Mouse (Mus musculus) midbrain, embryonic 14.5 days (tissue): ENCODE data around the gene Erf. TPM values are rescaled to one million over a fixed set of nuclear protein-coding genes. Genes with fewer than 3 reads are reported as not detected.

ENCODE experiments used
- ATAC-seq: fragments of 200-750 bp; cut with Nextera tagmentation; 2 replicates; pipeline ENCODE4 v1.8.0; 2017; ENCODE audit warnings: moderate number of reproducible peaks, moderate library complexity; ENCODE audit not compliant: low FRiP score, low TSS enrichment
- DNase-seq: peaks from one replicate; pipeline ENCODE4 v3.0.0-alpha.2; 2015
- H3K27ac ChIP-seq: fragments of 300-500 bp; sonication (generic); replicated peaks from 2 replicates; pipeline ENCODE4 v1.5.1; 2014; ENCODE audit warnings: mild to moderate bottlenecking, low read depth, low read length, moderate library complexity
- H3K27me3 ChIP-seq: fragments of 300-500 bp; sonication (generic); 2 replicates; pipeline ENCODE4 v1.6.1; 2014; ENCODE audit warnings: low read length, control low read depth, mixed read lengths; ENCODE audit not compliant: control insufficient read depth, insufficient read depth
- H3K36me3 ChIP-seq: fragments of 300-500 bp; sonication (generic); 2 replicates; pipeline ENCODE4 v1.6.1; 2014; ENCODE audit warnings: low read length, control low read depth; ENCODE audit not compliant: control insufficient read depth, insufficient read depth
- H3K4me1 ChIP-seq: fragments of 300-500 bp; sonication (generic); 2 replicates; pipeline ENCODE4 v1.6.1; 2014; ENCODE audit warnings: mild to moderate bottlenecking, antibody characterized with exemption, low read length, control low read depth; ENCODE audit not compliant: control insufficient read depth, insufficient read depth
- H3K4me2 ChIP-seq: fragments of 300-500 bp; sonication (generic); 2 replicates; pipeline ENCODE4 v1.6.1; 2014; ENCODE audit warnings: mild to moderate bottlenecking, low read length, moderate library complexity
- H3K4me3 ChIP-seq: fragments of 300-500 bp; sonication (generic); replicated peaks from 2 replicates; pipeline ENCODE4 v1.5.1; 2014; ENCODE audit warnings: low read depth, low read length
- H3K9ac ChIP-seq: fragments of 300-500 bp; sonication (generic); replicated peaks from 2 replicates; pipeline ENCODE4 v1.6.1; 2014; ENCODE audit warnings: mild to moderate bottlenecking, low read length, moderate library complexity
- H3K9me3 ChIP-seq: fragments of 300-500 bp; sonication (generic); 2 replicates; pipeline ENCODE4 v1.6.1; 2016; ENCODE audit warnings: low read length, control low read depth, mixed read lengths; ENCODE audit not compliant: control insufficient read depth
- WGBS: fragments of 180-500 bp; shearing (Covaris S2); extraction: QIAGEN DNeasy Blood & Tissue Kit; methylation state at CpG from one replicate; pipeline ENCODE4 v1.1.7; 2014; 5-methylcytosine and 5-hydroxymethylcytosine counted together
- microRNA-seq: library from miRNA; unstranded; fragments of <30 nt; microRNA quantifications from one replicate; pipeline ENCODE4, GENCODE M21; 2016
- polyA plus RNA-seq: library from polyadenylated mRNA; unstranded; fragments of >200 nt; fragmentation: Nextera tagmentation; extraction: Ambion mirVana; gene quantifications from 2 replicates; pipeline ENCODE4 v1.2.1, GENCODE M21; 2014

Gene Erf
- polyA plus RNA-seq, 1 experiment from 2014 or later: 4.8 TPM

DNA sequence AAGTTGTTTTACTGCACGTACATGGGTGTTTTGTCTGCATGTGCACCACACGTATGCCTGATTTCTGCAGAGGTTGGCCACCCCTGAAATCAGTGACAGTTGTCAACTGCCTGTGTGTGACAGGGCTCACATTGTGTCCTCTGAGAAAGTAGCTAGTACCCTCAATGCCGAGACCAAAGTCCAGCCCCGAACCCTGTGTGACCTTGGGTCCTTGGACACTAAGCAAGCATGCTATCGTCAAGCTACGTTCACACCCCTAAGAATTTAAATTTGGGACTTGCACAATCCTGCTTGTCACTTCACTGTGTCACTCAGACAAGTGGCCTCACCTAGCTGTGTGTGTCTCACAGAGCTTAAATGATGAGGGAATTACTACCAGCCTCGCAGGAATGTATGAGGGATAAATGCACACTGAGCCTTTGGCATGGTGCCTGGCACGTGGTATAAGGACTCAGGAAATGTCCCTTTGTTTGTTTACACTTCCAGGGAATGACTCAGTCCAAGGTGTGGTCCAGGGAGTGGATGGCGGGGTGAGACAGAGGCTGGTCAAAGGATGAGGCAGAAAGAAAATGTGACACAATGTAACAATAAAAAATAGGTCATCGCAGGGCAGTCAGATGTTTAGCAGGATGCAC is 53.1 kb downstream of the Erf start:
- 75% methylated on average over 10 of the region's 10 CpGs for WGBS
- Histone ChIP-seq H3K4me3 (no peak overlapping the region), H3K36me3 (peaks cover 5% of the 10 kb centered on the region), H3K9ac (no peak overlapping the region), H3K27me3 (no peaks in the 10 kb centered on the region), H3K27ac (no peak overlapping the region), H3K9me3 (no peaks in the 10 kb centered on the region), H3K4me1 (no peaks in the 10 kb centered on the region), H3K4me2 (no peak overlapping the region)
- ATAC-seq (no peak), DNase-seq (no peak)

GRCm38 (mm10) chr7:25196107-25196506 is 54.5 kb downstream of the Erf start:
- ATAC-seq (no peak), DNase-seq (no peak)
- Histone ChIP-seq H3K27me3 (no peaks in the 10 kb centered on the region), H3K27ac (no peak overlapping the region), H3K4me2 (no peak overlapping the region), H3K36me3 (no peaks in the 10 kb centered on the region), H3K9ac (no peak overlapping the region), H3K4me3 (no peak overlapping the region), H3K9me3 (no peaks in the 10 kb centered on the region), H3K4me1 (no peaks in the 10 kb centered on the region)
- WGBS: 87% methylated on average over 9 of the region's 9 CpGs

- ATAC-seq: no peak
- no peak overlapping the region for H3K27ac ChIP-seq
- H3K9ac ChIP-seq: no peak overlapping the region
- WGBS: 74% methylated on average over 3 of the region's 3 CpGs
- no peaks in the 10 kb centered on the region for H3K9me3 ChIP-seq
- H3K27me3 ChIP-seq: no peaks in the 10 kb centered on the region
- no peaks in the 10 kb centered on the region for H3K36me3 ChIP-seq
- DNase-seq: no peak
- H3K4me3 ChIP-seq: no peak overlapping the region
- H3K4me1 ChIP-seq: no peaks in the 10 kb centered on the region
- H3K4me2 ChIP-seq: no peak overlapping the region
These were observed 55.4 kb downstream of the Erf start for GRCm38 (mm10) chr7:25195148-25195547.

Small RNA genes lying within 50 kb of the gene (microRNA-seq; reads per million reads assigned to microRNA genes)
- gene Mir7048: not detected

Other genes starting within 250 kb of the Erf start
- gene Atp1a3, start 244.8 kb downstream of the Erf start, polyA plus RNA-seq: 284 and 337 TPM in 2 replicates
- gene Grik5, start 178.4 kb downstream of the Erf start, polyA plus RNA-seq: 21.7 and 27.3 TPM in 2 replicates
- 24.9 and 33.0 TPM in 2 replicates for gene Zfp574, start 178.2 kb downstream of the Erf start, polyA plus RNA-seq
- 40.6 and 46.7 TPM in 2 replicates for gene Pou2f2, start 71.0 kb downstream of the Erf start, polyA plus RNA-seq
- 15.7 and 15.9 TPM in 2 replicates for gene Dedd2, start 30.1 kb downstream of the Erf start, polyA plus RNA-seq
- 2.5 TPM in 2 replicates for gene Zfp526, start 29.3 kb downstream of the Erf start, polyA plus RNA-seq
- 20.7 and 26.0 TPM in 2 replicates for gene Gsk3a, start 12.9 kb downstream of the Erf start, polyA plus RNA-seq
- gene Cic, start 16.9 kb upstream of the Erf start, polyA plus RNA-seq: 47.3 and 52.0 TPM in 2 replicates
- gene Pafah1b3, start 47.2 kb upstream of the Erf start, polyA plus RNA-seq: 630 and 836 TPM in 2 replicates
- 3.0 and 3.2 TPM in 2 replicates for gene Prr19, start 50.6 kb upstream of the Erf start, polyA plus RNA-seq
- gene Tmem145, start 55.3 kb upstream of the Erf start, polyA plus RNA-seq: 68.6 and 77.8 TPM in 2 replicates
- gene Megf8, start 66.4 kb upstream of the Erf start, polyA plus RNA-seq: 21.6 and 23.2 TPM in 2 replicates
- gene Cnfn, start 119.0 kb upstream of the Erf start, polyA plus RNA-seq: not detected in 2 replicates
- 3.8 and 9.2 TPM in 2 replicates for gene Lipe, start 147.9 kb upstream of the Erf start, polyA plus RNA-seq
- gene Cxcl17, start 162.1 kb upstream of the Erf start, polyA plus RNA-seq: 0.29 TPM in 1 of 2 replicates, not detected in the other
- 0.24 and 0.63 TPM in 2 replicates for gene Ceacam1, start 226.8 kb upstream of the Erf start, polyA plus RNA-seq